Mouse (Mus musculus) ovary, postnatal 14 days (tissue): Measurements from ENCODE around the gene Necap2.
A peak's percentile ranks its signal among the peaks of the same experiment; 100 is the strongest.

ENCODE experiments used
- DNase-seq: peaks from one replicate; pipeline ENCODE4 v3.0.0; 2022; ENCODE audit warnings: low spot score

Necap2 gene

DNA sequence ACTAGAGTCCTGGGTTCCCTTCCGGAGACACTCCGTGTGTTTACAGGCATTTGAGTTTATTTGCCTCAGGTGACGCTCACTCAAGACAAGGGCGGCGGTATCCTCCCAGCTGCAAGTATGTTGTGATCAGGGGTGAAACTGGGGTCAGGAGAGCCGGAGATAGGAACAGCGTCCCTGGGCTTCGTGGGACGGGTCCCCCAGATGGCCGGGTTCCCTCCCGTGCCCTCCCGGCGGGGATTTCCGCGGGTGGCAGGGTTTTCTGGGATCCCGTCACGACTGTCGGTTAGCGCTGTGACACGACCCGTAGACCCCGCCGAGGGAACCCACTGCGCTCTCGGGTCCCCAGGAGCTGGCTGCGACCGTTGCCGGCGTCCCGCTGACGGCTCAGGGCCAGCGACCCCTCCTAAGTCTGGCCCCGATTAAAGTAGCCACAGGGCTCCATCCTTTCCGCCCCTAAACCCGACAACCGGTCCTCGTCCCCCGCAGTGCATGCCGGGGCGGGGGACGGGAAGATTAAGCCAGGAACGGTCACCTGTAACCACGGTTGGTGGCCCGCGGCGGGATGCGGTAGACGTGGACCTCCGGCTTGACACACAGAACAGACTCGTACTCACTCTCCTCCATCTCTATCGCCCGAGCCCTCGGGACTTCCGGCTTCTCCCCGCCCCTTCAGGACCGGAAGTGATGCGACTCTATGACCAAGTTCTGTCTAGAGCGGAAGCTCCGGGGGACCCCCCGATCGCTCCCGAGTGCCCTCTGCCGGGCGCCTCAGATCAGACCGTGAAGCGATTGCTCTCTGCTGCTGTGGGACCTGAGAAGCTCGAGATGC is at the start of gene Necap2:
Gene Necap2 (minus strand): TSS at position 677 of the 829 bp plus-strand sequence.
- peak; percentile 93 for DNase-seq

DNA sequence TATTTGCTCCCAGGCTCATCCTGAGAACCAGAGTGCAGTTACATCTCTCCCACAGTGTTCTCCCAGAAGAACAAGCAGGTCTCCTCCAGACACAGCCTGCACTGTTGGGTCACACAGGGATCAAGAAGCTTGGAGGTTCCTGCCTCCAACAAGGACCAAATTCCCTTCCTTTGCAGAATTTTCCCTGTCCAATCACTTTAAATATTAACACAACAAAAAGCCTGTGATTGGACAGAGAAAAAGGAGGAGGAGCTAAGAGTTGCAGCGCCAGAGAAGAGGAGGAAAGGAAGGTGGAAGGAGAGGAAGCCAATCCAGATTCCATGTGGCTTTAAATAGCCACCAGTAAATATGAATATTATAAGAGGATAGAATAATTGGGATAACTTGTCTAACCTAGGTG is 44.9 kb upstream of the Necap2 start:
- no peak for DNase-seq

DNA sequence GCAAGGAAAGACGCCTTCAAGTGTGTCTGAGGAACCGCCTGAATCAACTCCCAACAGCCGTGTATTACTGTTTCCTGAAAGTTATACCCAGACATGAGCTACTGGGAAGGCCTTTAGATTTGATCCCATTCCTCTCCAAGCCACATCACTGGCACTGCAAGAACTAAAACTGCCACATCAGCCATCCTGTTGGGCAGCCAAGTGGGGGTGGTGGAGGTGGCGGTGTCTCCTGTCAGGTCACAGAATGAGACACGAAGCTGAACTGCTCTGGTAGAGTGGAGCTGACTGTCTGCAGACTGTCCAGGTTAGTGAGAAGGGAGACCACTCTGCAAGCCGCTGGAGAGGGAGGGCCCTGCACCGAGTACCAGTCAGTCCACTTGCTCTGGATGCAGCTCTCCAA is 44.5 kb upstream of the Necap2 start:
- no peak for DNase-seq

DNA sequence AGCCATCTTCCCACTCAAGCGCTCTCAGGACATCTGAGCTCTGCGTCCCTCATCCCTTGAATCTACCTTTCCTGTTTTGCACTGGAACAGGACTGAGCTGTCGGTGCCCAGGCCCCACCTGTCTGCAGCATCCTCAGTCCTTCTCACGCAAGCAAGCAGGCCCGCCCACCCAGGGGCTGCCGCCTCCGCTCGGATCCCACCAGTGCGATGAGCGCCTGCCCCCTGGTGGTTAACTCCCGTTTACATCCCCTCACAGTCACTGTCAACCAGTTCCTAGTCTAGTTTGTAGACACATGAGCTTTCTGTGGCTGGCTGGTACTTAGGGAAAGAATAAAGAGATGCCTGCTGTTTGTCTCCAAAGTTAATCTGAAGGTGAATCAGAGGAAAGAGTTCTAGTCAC is 42.5 kb upstream of the Necap2 start:
- DNase-seq: no peak

DNA sequence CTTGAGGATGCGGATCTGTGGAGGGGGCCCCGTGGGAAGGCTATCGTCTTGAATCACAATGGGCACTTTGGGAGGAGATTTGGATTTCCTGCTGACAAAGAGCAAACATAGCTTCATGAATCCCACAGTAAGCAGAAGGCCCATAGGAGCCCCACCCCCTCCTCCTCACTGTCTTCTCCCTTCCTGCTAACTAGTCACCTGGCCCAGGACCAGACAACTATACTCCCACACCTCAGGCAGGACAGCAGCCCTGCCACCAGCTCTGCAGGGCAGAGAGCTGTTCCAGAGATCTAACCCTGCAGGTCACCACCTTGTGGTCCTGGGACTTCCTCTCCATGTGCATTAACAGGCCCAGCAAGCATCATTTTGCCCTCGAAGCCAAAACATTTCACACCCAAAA is 40.5 kb upstream of the Necap2 start:
- no peak for DNase-seq

DNA sequence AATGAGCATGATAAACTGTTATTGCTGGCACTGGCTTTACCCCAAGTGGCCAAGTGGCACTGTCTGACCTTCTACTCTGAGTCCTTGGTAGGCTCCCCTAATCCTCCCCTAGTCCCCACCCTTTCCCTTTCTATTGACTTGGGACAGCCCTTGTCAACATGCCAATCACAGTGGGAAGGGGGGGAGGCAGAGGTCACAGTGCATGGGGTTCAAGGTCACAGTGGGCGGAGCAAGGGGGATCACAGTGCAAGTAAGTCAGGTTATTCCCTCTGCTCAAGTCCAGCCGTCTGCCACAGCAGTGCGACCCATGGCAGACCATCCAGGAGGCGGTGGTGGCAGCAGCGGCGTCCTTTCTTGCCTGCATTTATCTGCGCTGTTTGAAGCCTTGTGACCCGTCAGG is 37.2 kb upstream of the Necap2 start:
- DNase-seq: no peak

DNA sequence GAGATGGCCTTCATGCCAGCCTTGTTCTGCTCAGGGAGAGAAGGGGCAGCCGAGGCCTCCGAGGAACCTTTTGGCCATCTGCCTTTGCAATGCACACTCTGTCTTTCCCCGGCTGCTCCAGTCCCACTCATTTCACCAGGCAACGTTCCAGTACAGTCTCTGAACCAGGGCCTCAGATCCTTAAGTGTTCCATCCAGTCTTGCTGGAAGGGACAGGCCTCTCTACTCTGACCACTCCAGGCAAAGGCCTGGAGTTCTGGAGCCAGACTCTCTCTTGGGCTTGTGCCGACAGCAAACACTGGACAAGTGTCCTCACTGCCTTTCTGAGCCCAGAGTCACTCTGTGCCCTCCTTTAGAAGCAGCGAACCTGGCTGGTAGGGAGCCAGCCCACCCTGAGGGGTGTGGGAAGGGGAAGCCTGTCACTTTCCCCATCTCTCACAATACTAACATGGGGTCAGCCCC is 36.4 kb upstream of the Necap2 start:
- no peak for DNase-seq

DNA sequence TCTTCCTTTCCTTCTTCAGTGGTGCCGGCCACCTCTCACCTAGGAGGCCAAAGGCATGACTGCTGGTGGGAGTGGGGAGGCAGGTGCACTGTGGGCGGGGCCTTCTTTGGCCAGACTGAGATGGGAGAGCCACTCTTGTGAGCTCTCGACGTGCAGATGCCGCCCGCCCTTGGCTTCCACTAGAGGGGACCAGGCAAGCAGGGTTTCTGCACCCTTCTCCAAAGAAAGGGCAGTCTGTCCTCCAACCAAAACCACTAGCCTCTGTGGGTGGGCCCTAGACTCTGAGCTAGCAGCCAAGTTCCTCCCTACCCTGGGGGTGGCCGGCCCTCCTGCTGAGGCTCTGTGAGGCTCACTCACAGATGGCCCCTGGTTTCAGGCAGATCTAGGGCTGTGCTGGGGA is 35.7 kb upstream of the Necap2 start:
- no peak for DNase-seq

DNA sequence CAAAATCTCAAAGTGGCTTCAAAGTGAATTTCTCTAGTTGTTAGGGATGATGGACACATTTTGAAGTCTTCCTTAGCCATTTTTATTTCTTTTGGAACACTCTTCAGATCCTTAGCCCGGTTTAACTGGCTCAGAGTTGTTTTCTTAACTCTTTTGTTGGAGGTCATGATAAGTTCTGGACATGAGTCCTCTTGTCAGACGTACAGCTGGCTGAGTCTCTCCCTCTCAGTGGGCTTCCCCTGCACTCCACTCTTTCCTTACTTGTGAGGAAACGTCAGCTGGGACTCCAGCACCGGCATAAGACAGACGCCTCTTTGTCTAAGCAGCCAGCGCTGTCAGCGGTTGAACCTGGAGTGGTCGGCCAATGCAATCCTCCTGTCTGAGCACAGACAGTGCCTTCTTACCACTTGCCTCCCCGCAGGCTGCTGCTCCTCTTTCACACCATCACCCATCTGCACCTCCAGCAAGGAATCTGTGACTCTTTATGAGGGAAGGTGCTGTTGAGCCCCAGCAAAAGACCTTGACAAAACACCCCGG is 30.1 kb upstream of the Necap2 start:
- no peak for DNase-seq

DNA sequence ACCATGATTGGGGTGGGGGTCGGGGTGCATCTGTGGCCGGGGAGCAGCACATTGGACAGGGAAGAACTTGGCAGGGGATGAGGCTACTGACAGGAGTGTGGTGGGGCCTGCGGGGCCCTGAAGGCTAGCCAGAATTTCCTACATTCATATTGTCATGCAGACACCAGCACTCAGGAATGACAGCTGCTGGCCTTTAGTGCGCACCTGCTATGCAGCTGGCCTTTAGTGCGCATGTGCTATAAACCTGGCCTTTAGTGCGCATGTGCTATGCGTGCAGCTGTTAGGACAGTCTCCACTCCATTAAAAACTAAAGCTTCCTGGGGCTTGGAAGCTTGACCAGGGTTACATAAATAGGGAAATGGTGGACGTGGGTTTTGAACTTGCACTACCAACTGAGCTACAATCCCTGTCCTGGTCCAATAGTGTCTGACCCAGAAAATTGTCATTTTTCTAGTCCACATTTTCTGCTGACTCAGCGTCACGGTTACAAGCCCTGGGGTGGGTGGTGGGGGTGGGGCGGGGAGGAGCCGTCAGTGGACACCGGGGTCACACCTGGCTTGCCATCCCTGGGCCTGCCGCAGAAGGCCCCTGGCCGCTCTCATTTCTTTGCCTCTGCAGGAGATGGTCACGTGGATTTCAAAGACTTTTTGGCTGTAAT is 28.5 kb upstream of the Necap2 start:
- DNase-seq: no peak

DNA sequence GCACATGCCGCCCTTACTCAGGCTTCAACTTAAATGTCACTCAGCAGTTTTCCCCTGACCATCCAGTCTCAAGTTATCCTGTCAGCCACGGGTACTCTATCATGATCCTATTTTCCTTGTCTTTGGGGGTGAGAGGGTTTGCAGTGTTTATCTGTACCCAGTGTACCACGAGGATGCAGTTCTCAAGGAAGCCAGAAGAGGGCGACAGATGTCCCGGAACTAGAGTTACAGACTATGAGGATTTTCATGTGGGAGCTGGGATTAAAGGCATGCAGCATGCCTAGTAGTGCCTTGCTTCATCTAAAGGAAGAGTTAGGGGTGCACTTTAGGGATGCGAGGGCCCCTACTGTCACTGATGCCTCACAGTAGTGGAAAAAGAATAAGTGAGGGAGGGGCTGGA is 23.7 kb upstream of the Necap2 start:
- DNase-seq: peak; percentile 38

DNA sequence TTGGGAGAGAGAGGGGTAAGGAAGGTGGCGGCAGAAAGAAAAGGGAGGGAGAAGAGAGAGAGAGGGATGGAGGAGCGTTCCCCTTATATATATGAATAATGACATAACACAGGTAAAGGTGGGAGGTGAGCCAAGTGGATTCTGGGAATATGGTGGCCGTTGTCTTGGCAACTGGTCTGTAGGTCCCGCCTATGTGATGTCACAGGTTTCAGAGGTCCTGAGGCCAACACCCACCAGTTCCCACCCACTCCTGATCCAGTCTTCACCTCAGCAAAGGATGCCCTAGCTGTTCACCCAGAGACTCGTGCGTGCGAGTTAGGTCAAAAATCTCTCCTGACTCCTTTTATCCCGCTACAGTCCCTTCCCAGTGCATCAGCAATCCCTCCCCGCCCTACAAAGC is 23.1 kb upstream of the Necap2 start:
- no peak for DNase-seq

DNA sequence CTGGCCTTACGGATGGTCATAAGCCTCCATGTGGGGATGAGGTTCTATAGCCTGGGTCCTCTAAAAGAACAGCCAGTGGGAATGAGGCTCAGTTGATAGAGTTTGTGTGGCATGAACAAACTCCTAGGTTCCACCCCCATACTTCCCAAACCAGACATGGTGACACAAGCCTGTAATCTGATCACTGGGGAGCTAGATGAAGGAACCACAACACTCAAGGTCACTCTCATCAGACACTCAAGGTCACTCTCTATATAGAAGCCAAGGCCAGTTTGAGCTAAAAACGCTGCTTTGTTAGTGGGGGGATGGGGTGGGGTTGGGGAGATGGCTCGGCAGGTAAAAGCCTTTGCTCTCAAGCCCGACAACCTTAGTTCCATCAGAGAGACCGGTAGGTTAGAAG is 21.8 kb upstream of the Necap2 start:
- DNase-seq: no peak

DNA sequence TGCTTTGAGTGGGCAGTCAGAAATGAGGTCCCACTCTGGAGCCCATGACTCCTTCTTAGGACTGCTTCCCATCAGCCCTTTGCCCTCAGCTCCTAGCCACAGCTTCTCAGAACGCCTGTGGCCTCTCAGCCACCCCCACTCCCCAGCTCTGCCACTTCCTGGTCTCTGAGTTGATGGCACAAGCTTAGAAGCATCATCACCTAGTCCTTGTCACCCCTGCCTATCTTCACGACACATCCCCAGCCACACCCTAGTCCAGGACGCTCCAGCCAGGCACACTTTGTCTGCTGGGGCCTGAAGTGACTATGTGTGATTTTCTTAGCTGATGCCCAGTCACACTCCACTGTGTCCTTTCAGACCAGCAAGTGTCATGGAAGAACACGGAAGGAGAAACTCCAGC is 20.8 kb upstream of the Necap2 start:
- no peak for DNase-seq

DNA sequence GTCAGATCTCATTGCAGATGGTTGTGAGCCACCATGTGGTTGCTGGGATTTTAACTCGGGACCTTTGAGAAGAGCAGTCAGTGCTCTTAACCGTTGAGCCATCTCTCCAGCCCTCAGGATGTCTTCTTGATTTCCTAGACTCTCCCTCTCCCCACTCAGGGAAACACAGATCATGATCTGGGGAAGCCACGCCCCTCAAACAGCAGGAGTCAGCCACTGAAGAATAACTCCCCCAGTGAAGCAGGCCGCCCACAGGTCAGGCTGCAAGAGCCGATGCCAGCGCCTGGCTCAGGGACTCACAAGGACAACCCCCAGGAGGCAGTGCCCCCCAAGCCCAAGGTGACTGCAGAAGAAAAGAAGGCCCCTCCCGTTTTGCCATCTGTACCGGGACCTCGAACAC is 18.6 kb upstream of the Necap2 start:
- DNase-seq: no peak

DNA sequence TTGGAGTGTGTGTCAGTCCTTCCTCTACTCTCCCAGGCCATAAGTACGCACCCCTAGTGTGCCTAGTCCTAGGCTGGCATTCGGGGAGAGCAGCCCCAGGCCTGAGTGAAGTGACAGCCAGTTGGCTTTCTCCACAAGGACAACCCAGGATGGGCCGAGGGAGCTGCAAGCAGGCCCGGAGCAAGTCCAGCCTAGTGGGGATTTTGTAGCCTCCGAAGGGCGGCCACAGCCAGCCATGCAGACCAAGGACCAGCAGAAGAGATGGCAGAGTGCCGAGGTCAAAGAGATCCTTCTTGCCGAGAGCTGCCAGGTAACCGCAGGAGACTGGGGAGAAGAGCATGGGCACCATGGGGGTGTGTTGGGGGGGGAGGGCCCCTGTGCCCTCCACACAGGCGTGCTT is 16.9 kb upstream of the Necap2 start:
- DNase-seq: no peak

DNA sequence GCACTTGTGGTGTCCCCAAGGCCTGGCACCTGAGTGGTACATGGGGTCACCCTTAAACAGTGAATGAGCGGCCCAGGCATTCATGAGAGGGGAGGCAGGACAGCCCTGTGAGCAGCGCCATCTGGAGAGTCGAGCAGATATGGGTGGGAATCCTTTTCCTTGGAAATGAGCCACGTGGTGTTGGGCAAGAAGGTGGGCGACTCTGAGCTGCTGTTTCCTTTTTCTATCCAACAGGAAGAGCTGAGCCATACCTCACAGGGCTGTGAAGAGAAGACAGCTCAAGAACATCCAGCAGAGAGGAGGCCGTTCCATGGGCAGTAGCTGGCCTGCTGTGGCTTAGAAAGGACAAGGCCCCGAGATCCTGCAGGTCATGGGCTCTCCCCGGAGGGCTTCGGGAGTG is 10.6 kb upstream of the Necap2 start:
- DNase-seq: no peak

DNA sequence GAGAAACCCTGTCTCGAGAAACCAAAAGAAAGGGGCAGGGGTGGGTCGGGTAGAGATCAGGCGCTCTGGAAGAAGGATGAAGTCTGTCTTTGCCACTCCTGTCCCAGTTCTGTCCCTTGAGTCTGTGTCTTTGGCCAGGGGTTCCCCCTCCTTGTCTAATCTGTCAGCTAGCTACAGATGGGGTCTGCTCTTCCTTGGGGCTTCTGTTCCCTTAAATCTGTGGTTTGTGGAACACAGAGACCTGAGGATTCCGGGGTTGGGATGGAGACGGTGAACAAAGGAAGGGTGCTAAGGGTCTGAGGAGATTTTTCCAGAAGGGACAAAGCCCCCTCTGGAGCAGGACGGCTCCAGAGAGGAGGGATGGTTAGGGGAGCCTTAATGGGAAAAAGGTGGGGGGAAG is 9.9 kb upstream of the Necap2 start, which contains the start of gene Spata21:
Gene Spata21 (plus strand): TSS at position 301 of the 400 bp plus-strand sequence.
- DNase-seq: no peak

DNA sequence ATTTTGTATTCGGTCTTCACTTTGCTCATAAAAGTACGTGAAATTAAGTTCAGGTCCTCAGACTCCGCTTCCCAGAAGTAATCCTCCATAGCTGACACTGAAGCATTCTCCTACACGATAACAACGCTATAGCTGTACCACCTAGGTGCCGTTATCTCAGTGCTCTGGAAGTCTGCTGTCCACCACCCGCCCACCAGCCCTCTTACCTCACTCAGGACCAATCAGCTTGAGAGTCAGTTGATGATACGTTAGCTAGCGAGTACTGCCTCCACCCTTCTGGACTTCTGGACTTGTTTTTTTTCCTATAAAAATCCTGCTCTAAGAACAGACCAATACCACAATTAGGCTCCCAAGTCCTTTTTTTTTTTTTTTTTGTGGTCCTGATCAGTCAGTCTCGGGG is 8.7 kb upstream of the Necap2 start:
- DNase-seq: no peak

DNA sequence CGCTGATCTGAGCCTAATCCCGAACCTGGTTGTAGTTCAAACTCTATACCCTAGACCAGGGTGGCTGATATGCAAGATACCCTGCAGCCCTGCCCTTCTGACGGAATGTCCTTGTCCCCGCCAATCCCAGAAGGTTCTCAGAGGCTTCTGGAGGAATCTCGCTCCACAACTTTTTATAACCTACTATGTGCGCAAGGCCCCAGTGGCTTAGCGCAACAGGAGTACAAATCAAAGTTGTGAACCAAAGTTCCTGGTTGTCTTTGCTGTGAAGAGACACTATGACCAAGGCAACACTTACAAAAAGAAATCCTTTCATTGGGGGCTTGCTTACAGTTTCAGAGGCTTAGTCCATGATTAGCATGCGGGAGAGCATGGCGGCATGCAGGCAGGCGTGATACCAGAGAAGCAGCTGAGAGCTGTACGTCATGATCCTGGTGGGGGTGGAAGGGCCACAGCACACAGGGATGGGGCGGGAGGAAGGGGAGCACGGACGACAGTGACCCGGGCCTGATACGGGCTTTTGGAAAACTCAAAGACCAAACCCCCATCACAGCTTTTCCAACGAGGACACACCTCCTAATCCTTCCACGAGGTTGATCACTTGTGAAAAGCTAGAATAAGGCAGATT is 467 bp upstream of the Necap2 start:
- no peak for DNase-seq

DNA sequence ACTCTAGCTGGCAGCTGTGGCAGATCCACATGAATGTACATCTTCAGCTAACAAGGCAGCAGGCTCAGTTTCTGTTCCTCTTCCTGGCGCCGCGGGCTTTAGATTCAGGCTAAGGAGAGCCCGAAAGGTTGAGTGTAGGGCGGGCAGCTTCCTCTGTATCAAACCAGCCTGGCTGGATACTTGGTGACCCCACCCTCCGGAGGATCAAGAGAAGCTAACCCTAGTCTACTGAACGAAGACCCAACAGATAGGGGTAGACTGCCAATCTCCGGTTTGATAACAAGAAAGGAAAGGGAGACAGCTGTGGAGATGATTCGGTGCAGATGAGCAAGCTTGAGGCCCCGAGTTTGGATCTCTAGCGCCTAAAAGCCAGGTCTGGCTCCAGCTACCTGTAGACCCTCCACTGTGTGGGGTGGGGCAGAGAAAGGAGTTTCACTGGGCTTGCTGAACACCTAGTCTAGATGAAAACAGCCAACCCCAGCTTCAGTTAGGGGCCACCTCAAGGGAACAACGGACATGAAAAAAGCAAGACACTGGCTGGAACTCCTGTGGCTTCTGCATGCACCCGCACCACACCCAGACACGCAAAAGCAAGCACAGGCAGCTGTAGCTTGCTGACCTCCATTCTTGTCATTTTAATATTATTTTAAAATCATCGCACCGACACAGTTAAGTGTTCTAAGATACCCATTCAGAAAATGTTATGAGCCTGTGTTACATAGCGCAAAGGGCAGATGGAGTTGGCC is 1.2 kb downstream of the Necap2 start:
- no peak for DNase-seq

DNA sequence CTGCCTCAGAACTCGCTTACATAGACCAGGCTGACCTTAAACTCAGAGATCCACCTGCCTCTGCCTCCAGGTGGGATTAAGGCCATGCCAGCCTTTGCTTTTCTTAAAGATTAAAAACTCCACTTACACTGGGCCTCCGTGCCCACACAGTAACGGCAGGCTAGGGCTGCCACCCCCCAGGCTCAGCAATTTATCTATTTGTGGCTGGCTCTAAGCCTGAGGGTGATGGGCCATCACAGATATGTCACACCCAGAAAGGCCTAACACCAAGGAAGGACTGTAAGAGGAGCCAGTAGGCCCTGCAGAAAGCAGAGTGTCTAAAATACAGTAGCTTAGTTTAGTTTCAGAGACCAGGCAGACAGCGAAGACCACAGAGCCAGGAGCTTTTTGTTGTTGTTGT is 4.0 kb downstream of the Necap2 start:
- no peak for DNase-seq
